Mouse (Mus musculus): ENCODE measurements around the gene Rims4. TPM values are rescaled to one million over a fixed set of nuclear protein-coding genes. Genes with fewer than 3 reads are reported as not detected.

Gene Rims4
- total RNA-seq, 1 experiment from 2014 or later = not detected

- no peak for ATAC-seq (replicated peaks; ENCODE audit: low read depth, poor library complexity, severe bottlenecking)
Measured at GRCm38 (mm10) chr2:163874877-163875276, 43.6 kb downstream of the Rims4 start.

GRCm38 (mm10) chr2:163871906-163872305 is 46.6 kb downstream of the Rims4 start:
- ATAC-seq (replicated peaks; ENCODE audit: low read depth, poor library complexity, severe bottlenecking) = no peak

GRCm38 (mm10) chr2:163871266-163871665 is 47.2 kb downstream of the Rims4 start:
- no peak for ATAC-seq (replicated peaks; ENCODE audit: low read depth, poor library complexity, severe bottlenecking)

- no peak for ATAC-seq (replicated peaks; ENCODE audit: low read depth, poor library complexity, severe bottlenecking)
Measured at GRCm38 (mm10) chr2:163869783-163870182, 48.7 kb downstream of the Rims4 start.

GRCm38 (mm10) chr2:163866061-163866460 is 52.4 kb downstream of the Rims4 start:
- no peak for ATAC-seq (replicated peaks; ENCODE audit: low read depth, poor library complexity, severe bottlenecking)

- no peak for ATAC-seq (replicated peaks; ENCODE audit: low read depth, poor library complexity, severe bottlenecking)
Measured at GRCm38 (mm10) chr2:163865311-163865710, 53.2 kb downstream of the Rims4 start.

GRCm38 (mm10) chr2:163858254-163858947 is 60.1 kb downstream of the Rims4 start:
- peak; percentile 67 for ATAC-seq (replicated peaks; ENCODE audit: low read depth, poor library complexity, severe bottlenecking)

- ATAC-seq (replicated peaks; ENCODE audit: low read depth, poor library complexity, severe bottlenecking) = no peak
Measured at GRCm38 (mm10) chr2:163857233-163857632, 61.2 kb downstream of the Rims4 start.

- 0 out of 2 replicates have a peak, but pooled peaks have one; percentile 28 for ATAC-seq (replicated peaks; ENCODE audit: low read depth, poor library complexity, severe bottlenecking)
Measured at GRCm38 (mm10) chr2:163853461-163853901, 65.0 kb downstream of the Rims4 start, which contains the start of gene Kcnk15. Kcnk15 (plus strand) TSS chr2:163853651.

GRCm38 (mm10) chr2:163842043-163842442 is 76.4 kb downstream of the Rims4 start:
- no peak for ATAC-seq (replicated peaks; ENCODE audit: low read depth, poor library complexity, severe bottlenecking)

- ATAC-seq (replicated peaks; ENCODE audit: low read depth, poor library complexity, severe bottlenecking) = no peak
Measured at GRCm38 (mm10) chr2:163839519-163839918, 79.0 kb downstream of the Rims4 start.

GRCm38 (mm10) chr2:163838043-163838442 is 80.4 kb downstream of the Rims4 start:
- peak; percentile 99 for ATAC-seq (replicated peaks; ENCODE audit: low read depth, poor library complexity, severe bottlenecking)

- no peak for ATAC-seq (replicated peaks; ENCODE audit: low read depth, poor library complexity, severe bottlenecking)
Measured at GRCm38 (mm10) chr2:163831163-163831562, 87.3 kb downstream of the Rims4 start.

- no peak for ATAC-seq (replicated peaks; ENCODE audit: low read depth, poor library complexity, severe bottlenecking)
Measured at GRCm38 (mm10) chr2:163826494-163826893, 92.0 kb downstream of the Rims4 start.

- ATAC-seq (replicated peaks; ENCODE audit: low read depth, poor library complexity, severe bottlenecking) = no peak
Measured at GRCm38 (mm10) chr2:163825861-163826260, 92.6 kb downstream of the Rims4 start.

GRCm38 (mm10) chr2:163823771-163824170 is 94.7 kb downstream of the Rims4 start:
- no peak for ATAC-seq (replicated peaks; ENCODE audit: low read depth, poor library complexity, severe bottlenecking)

GRCm38 (mm10) chr2:163823248-163823647 is 95.2 kb downstream of the Rims4 start:
- peak; percentile 65 for ATAC-seq (replicated peaks; ENCODE audit: low read depth, poor library complexity, severe bottlenecking)

GRCm38 (mm10) chr2:163820607-163821006 is 97.9 kb downstream of the Rims4 start, which contains the start of gene Ccn5:
Ccn5 (plus strand) TSS chr2:163820861.
- peak; percentile 78 for ATAC-seq (replicated peaks; ENCODE audit: low read depth, poor library complexity, severe bottlenecking)

GRCm38 (mm10) chr2:163814739-163815465 is 103.6 kb downstream of the Rims4 start:
- ATAC-seq (replicated peaks; ENCODE audit: low read depth, poor library complexity, severe bottlenecking) = no peak

GRCm38 (mm10) chr2:163813077-163813476 is 105.4 kb downstream of the Rims4 start:
- peak; percentile 84 for ATAC-seq (replicated peaks; ENCODE audit: low read depth, poor library complexity, severe bottlenecking)

All from common myeloid progenitor, adult 5-6 weeks (primary cell).